Mouse (Mus musculus) forebrain, embryonic 16.5 days (tissue): ENCODE measurements around the gene D17H6S53E. TPM values are rescaled to one million over a fixed set of nuclear protein-coding genes. Genes with fewer than 3 reads are reported as not detected.

ENCODE experiments used
- ATAC-seq: fragments of 200-750 bp; cut with Nextera tagmentation; 2 replicates; pipeline ENCODE4 v1.8.0; 2017; ENCODE audit warnings: mild to moderate bottlenecking, moderate library complexity
- H3K27ac ChIP-seq: fragments of 300-500 bp; sonication (generic); 2 replicates; pipeline ENCODE4 v1.5.1; 2014; ENCODE audit warnings: low read length, control low read depth
- H3K27me3 ChIP-seq: fragments of 300-500 bp; sonication (generic); replicated peaks from 2 replicates; pipeline ENCODE4 v1.6.1; 2014; ENCODE audit warnings: low read length; ENCODE audit not compliant: control insufficient read depth, insufficient read depth
- H3K36me3 ChIP-seq: fragments of 300-500 bp; sonication (generic); 2 replicates; pipeline ENCODE4 v1.6.1; 2014; ENCODE audit not compliant: control insufficient read depth, insufficient read depth
- H3K4me1 ChIP-seq: fragments of 300-500 bp; sonication (generic); replicated peaks from 2 replicates; pipeline ENCODE4 v1.6.1; 2014; ENCODE audit warnings: low read length; ENCODE audit not compliant: control insufficient read depth, insufficient read depth
- H3K4me2 ChIP-seq: fragments of 300-500 bp; sonication (generic); 2 replicates; pipeline ENCODE4 v1.6.1; 2014; ENCODE audit warnings: mild to moderate bottlenecking, low read length, control low read depth
- H3K4me3 ChIP-seq: fragments of 300-500 bp; sonication (generic); replicated peaks from 2 replicates; pipeline ENCODE4 v1.5.1; 2014; ENCODE audit warnings: mild to moderate bottlenecking, low read length, control low read depth
- H3K9ac ChIP-seq: fragments of 300-500 bp; sonication (generic); replicated peaks from 2 replicates; pipeline ENCODE4 v1.6.1; 2014; ENCODE audit warnings: low read depth, low read length, control low read depth
- H3K9me3 ChIP-seq: fragments of 300-500 bp; sonication (generic); 2 replicates; pipeline ENCODE4 v1.6.1; 2016; ENCODE audit warnings: low read length; ENCODE audit not compliant: control insufficient read depth
- WGBS: fragments of 180-500 bp; shearing (Covaris S2); extraction: QIAGEN DNeasy Blood & Tissue Kit; methylation state at CpG from one replicate; pipeline ENCODE4 v1.1.7; 2014; 5-methylcytosine and 5-hydroxymethylcytosine counted together
- polyA plus RNA-seq: library from polyadenylated mRNA; unstranded; fragments of >200 nt; fragmentation: Nextera tagmentation; extraction: Ambion mirVana; gene quantifications from 2 replicates; pipeline ENCODE4 v1.2.1, GENCODE M21; 2015

The D17H6S53E gene
- polyA plus RNA-seq, 1 experiment from 2014 or later = 8.6 TPM

DNA sequence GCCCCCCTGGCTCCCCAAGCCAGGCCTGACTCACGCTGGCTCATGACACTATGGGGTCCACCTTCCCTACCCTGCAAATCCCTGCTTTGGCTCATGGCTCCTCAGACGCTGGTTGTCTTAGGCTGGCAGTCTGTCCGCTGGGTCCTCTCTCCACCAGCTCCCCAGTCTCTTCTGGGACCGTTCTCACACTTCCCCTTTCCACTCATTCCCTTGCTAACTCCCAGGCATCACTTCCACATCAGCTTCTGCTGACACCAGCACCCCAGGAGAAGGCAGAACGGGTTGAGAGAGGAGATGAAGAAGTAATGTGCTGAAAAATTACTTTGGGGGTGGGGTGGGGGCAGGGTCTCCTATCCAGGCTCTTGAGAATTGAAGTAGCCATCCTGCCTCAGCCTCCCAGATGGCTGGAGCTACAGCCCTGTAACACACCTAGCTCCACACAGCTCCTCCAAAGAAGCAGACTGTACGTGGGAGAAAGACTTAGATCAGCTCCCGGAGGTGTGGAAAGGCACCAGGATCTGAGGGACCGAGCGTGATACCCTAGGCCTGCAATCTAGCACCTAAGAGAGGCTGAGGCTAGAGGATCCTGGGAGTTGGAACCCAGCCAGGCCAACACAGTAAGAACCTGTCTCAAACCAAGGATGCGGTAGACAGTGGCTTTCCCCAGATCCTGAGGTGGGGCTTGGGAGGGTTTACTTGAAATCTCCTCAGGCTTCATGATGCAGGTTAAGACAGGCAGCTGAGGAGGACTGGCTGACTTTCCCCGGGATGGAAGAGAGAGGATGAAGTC lies 46.5 kb downstream of the D17H6S53E start:
- Histone ChIP-seq H3K9me3 (no peaks in the 10 kb centered on the region), H3K27ac (no peak overlapping the region), H3K9ac (no peak overlapping the region), H3K36me3 (no peaks in the 10 kb centered on the region), H3K4me2 (no peak overlapping the region), H3K4me1 (no peaks in the 10 kb centered on the region), H3K27me3 (no peaks in the 10 kb centered on the region), H3K4me3 (no peak overlapping the region)
- ATAC-seq = no peak
- 74% methylated on average over 11 of the region's 11 CpGs for WGBS

DNA sequence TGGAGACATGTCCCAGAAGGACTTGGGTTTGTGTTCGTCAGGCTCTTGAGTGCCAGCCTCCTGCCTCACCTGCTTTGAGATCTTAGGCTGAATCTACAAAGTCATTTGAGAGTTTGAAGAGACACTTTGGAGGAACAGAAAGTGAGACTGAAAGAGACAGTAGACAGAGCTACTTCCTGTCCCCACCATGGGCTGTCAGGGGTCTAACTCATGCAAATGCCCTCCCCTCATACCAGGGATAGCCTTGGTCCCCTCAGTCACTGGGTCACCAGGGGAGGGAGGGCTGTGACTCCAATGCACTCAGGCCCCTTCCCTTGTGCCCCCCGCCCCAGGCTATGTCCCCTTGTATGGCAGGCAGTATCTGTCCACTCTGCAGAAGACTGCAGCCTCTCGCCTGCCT lies 47.2 kb downstream of the D17H6S53E start:
- no peak overlapping the region for H3K9ac ChIP-seq

GRCm38 (mm10) chr17:35174201-35174977 lies 48.2 kb downstream of the D17H6S53E start:
- H3K27me3 ChIP-seq = no peaks in the 10 kb centered on the region
- 73% methylated on average over 8 of the region's 8 CpGs for WGBS

More for the DNA sequence above, 47.2 kb downstream of the D17H6S53E start:
- H3K4me1 ChIP-seq = no peaks in the 10 kb centered on the region
- H3K27ac ChIP-seq = no peak overlapping the region
- no peak overlapping the region for H3K4me3 ChIP-seq
- H3K36me3 ChIP-seq = no peaks in the 10 kb centered on the region
- no peaks in the 10 kb centered on the region for H3K27me3 ChIP-seq
- no peak for ATAC-seq
- 84% methylated on average over 3 of the region's 3 CpGs for WGBS
- H3K9me3 ChIP-seq = no peaks in the 10 kb centered on the region
- H3K4me2 ChIP-seq = no peak overlapping the region

DNA sequence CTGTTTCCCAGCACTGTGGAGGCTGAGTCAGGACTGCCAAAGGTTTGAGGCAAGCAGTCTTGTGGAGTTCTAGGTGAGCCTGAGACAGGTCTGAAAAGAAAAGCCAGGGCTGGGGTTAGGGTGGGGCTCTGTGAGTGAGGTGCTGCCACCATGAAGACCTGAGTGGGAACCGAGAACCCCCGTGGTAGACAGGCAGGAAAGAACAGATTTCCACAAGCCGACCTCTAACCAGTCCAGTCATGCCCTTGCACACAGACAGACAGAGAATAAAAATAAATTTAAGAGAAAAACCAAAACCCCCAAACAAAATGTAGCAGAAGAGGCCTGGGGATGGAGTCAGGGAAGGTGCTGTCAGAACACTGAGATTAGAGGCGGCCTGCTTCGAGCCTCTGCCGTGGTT lies 49.2 kb downstream of the D17H6S53E start:
- H3K4me2 ChIP-seq = no peak overlapping the region
- 76% methylated on average over 6 of the region's 6 CpGs for WGBS
- no peak for ATAC-seq
- no peaks in the 10 kb centered on the region for H3K27me3 ChIP-seq
- H3K36me3 ChIP-seq = no peaks in the 10 kb centered on the region
- H3K4me1 ChIP-seq = no peaks in the 10 kb centered on the region
- no peak overlapping the region for H3K4me3 ChIP-seq
- no peak overlapping the region for H3K9ac ChIP-seq
- H3K27ac ChIP-seq = no peak overlapping the region
- no peaks in the 10 kb centered on the region for H3K9me3 ChIP-seq

More at GRCm38 (mm10) chr17:35174201-35174977, 48.2 kb downstream of the D17H6S53E start:
- Histone ChIP-seq H3K4me2 (no peak overlapping the region), H3K36me3 (no peaks in the 10 kb centered on the region), H3K27ac (no peak overlapping the region), H3K4me3 (no peak overlapping the region), H3K9me3 (no peaks in the 10 kb centered on the region), H3K9ac (no peak overlapping the region), H3K4me1 (no peaks in the 10 kb centered on the region)
- no peak for ATAC-seq

GRCm38 (mm10) chr17:35175968-35176367 lies 49.8 kb downstream of the D17H6S53E start, which contains the start of gene Aif1:
Aif1 (minus strand) TSS chr17:35176068.
- whole genome bisulfite sequencing = 43% methylated on average over 2 of the region's 2 CpGs
- H3K9ac ChIP-seq = no peak within 1 kb of the TSS
- no peak within 1 kb of the TSS for H3K4me3 ChIP-seq
- no peaks in the 10 kb centered on the region for H3K9me3 ChIP-seq
- no peaks in the 10 kb centered on the region for H3K27me3 ChIP-seq
- no peaks in the 10 kb centered on the region for H3K4me1 ChIP-seq
- H3K36me3 ChIP-seq = no peaks in the 10 kb centered on the region
- no peak within 1 kb of the TSS for H3K4me2 ChIP-seq
- ATAC-seq = no peak
- no peak within 1 kb of the TSS for H3K27ac ChIP-seq

Other genes starting within 250 kb of the D17H6S53E start
- gene Zbtb12, start 246.9 kb upstream of the D17H6S53E start, polyA plus RNA-seq = 7.1 and 8.0 TPM in 2 replicates
- 0.29 TPM in 1 of 2 replicates, not detected in the other for gene Gm20547, start 244.3 kb upstream of the D17H6S53E start, polyA plus RNA-seq
- 1.6 and 1.7 TPM in 2 replicates for gene C2, start 228.1 kb upstream of the D17H6S53E start, polyA plus RNA-seq
- 107 and 121 TPM in 2 replicates for gene Ehmt2, start 227.9 kb upstream of the D17H6S53E start, polyA plus RNA-seq
- 0.09 TPM in 1 of 2 replicates, not detected in the other for gene Slc44a4, start 211.9 kb upstream of the D17H6S53E start, polyA plus RNA-seq
- 31.8 and 36.8 TPM in 2 replicates for gene Neu1, start 195.1 kb upstream of the D17H6S53E start, polyA plus RNA-seq
- 0.14 TPM in 1 of 2 replicates, not detected in the other for gene Hspa1b, start 167.1 kb upstream of the D17H6S53E start, polyA plus RNA-seq
- not detected in 2 replicates for gene Gm20481, start 156.5 kb upstream of the D17H6S53E start, polyA plus RNA-seq
- 3.3 and 5.2 TPM in 2 replicates for gene Hspa1a, start 154.2 kb upstream of the D17H6S53E start, polyA plus RNA-seq
- gene Hspa1l, start 153.7 kb upstream of the D17H6S53E start, polyA plus RNA-seq = 1.5 and 1.7 TPM in 2 replicates
- gene Lsm2, start 144.5 kb upstream of the D17H6S53E start, polyA plus RNA-seq = 119 and 121 TPM in 2 replicates
- 81.7 and 85.2 TPM in 2 replicates for gene Vars, start 125.4 kb upstream of the D17H6S53E start, polyA plus RNA-seq
- gene Vwa7, start 109.8 kb upstream of the D17H6S53E start, polyA plus RNA-seq = 0.12 and 0.14 TPM in 2 replicates
- gene Sapcd1, start 98.4 kb upstream of the D17H6S53E start, polyA plus RNA-seq = 2.2 and 2.7 TPM in 2 replicates
- 3.1 and 3.4 TPM in 2 replicates for gene Msh5, start 79.6 kb upstream of the D17H6S53E start, polyA plus RNA-seq
- 79.3 and 85.5 TPM in 2 replicates for gene Clic1, start 76.4 kb upstream of the D17H6S53E start, polyA plus RNA-seq
- gene Ddah2, start 67.3 kb upstream of the D17H6S53E start, polyA plus RNA-seq = 484 and 489 TPM in 2 replicates
- gene Ly6g6c, start 61.0 kb upstream of the D17H6S53E start, polyA plus RNA-seq = not detected in 2 replicates
- gene Mpig6b, start 60.2 kb upstream of the D17H6S53E start, polyA plus RNA-seq = 0.24 TPM in 1 of 2 replicates, not detected in the other
- gene Ly6g6e, start 49.5 kb upstream of the D17H6S53E start, polyA plus RNA-seq = 11.8 and 12.3 TPM in 2 replicates
- 1.2 and 1.6 TPM in 2 replicates for gene Ly6g6d, start 48.3 kb upstream of the D17H6S53E start, polyA plus RNA-seq
- not detected in 2 replicates for gene Ly6g6f, start 40.8 kb upstream of the D17H6S53E start, polyA plus RNA-seq
- gene Abhd16a, start 37.1 kb upstream of the D17H6S53E start, polyA plus RNA-seq = 93.1 and 109 TPM in 2 replicates
- not detected in 2 replicates for gene Ly6g5c, start 18.1 kb upstream of the D17H6S53E start, polyA plus RNA-seq
- gene Ly6g5b, start 10.9 kb upstream of the D17H6S53E start, polyA plus RNA-seq = 0.62 and 1.3 TPM in 2 replicates
- 29.6 and 29.8 TPM in 2 replicates for gene Gpank1, start 4.9 kb upstream of the D17H6S53E start, polyA plus RNA-seq
- gene Csnk2b, start 4.3 kb upstream of the D17H6S53E start, polyA plus RNA-seq = 308 and 320 TPM in 2 replicates
- gene Apom, start 5.7 kb downstream of the D17H6S53E start, polyA plus RNA-seq = 0.56 TPM in 1 of 2 replicates, not detected in the other
- gene Bag6, start 8.8 kb downstream of the D17H6S53E start, polyA plus RNA-seq = 85.4 and 86.7 TPM in 2 replicates
- 156 and 195 TPM in 2 replicates for gene Prrc2a, start 38.5 kb downstream of the D17H6S53E start, polyA plus RNA-seq
- 5.9 and 8.0 TPM in 2 replicates for gene Aif1, start 49.7 kb downstream of the D17H6S53E start, polyA plus RNA-seq
- 4.5 and 4.9 TPM in 2 replicates for gene Lst1, start 62.1 kb downstream of the D17H6S53E start, polyA plus RNA-seq
- 0.24 TPM in 1 of 2 replicates, not detected in the other for gene Ltb, start 68.1 kb downstream of the D17H6S53E start, polyA plus RNA-seq
- gene Tnf, start 75.6 kb downstream of the D17H6S53E start, polyA plus RNA-seq = not detected in 2 replicates
- 0.24 and 0.35 TPM in 2 replicates for gene Lta, start 79.0 kb downstream of the D17H6S53E start, polyA plus RNA-seq
- 0.62 TPM in 1 of 2 replicates, not detected in the other for gene Gm16181, start 94.5 kb downstream of the D17H6S53E start, polyA plus RNA-seq
- 46.2 and 64.8 TPM in 2 replicates for gene Atp6v1g2, start 107.3 kb downstream of the D17H6S53E start, polyA plus RNA-seq
- 9.5 and 10.7 TPM in 2 replicates for gene Nfkbil1, start 109.4 kb downstream of the D17H6S53E start, polyA plus RNA-seq
- 466 and 471 TPM in 2 replicates for gene Ddx39b, start 115.4 kb downstream of the D17H6S53E start, polyA plus RNA-seq
- gene H2-D1, start 136.4 kb downstream of the D17H6S53E start, polyA plus RNA-seq = 48.1 and 65.7 TPM in 2 replicates
- gene H2-Q1, start 194.0 kb downstream of the D17H6S53E start, polyA plus RNA-seq = 0.43 and 0.47 TPM in 2 replicates
- 1.4 and 3.3 TPM in 2 replicates for gene H2-Q2, start 215.9 kb downstream of the D17H6S53E start, polyA plus RNA-seq